Mouse (Mus musculus) CH12F3 (cell line): Measurements from ENCODE around the gene Wfdc12.

ENCODE experiments used
- in situ Hi-C: fragments of 300-500 bp; cut with MboI; formaldehyde crosslinking; loops from 2 replicates; pipeline ENCODE4 v1.14.3; 2020; ENCODE audit warnings: low sequenced_read_pairs

Gene Wfdc12

DNA sequence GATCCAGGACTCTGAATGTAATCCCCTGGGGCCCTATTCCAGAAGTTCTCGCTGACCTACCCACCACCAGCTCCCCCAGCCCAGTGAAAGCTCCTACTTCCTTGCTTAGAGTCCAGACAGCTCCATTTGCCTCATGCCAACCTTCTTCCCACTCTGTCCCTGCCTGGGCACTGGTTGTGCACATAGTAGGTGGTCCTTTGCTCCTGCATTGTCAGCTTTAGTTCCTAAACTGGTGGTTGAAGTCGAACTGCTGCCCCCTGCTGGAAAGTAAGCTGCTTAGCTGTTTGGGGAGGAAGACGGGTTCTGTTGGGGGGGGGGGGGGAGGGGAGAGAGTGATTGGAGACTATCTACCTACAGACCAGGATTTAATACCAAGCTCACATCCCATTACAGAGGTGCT, 10.3 kb downstream of the Wfdc12 start:
- in situ Hi-C loops, result no loop called here

DNA sequence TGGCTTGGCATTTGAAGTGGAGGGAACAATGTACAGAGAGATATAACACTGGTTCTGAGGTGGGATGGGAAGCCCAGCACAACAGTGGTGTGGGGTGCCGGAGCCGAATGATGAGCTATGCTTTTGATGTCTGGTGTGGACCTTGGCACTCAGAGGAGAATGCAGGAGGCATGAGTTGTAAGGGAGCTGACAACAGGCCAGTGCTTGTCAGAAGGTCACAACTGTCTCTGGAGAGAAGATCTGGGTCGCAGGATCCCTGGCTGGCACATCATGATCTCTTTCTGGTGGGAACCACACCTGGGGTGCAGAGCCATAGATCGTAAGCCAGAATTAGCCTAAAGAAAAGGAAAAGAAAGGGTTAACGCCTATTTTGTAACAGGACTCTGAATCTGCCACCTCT, 12.6 kb downstream of the Wfdc12 start:
- in situ Hi-C loops, result no loop called here

DNA sequence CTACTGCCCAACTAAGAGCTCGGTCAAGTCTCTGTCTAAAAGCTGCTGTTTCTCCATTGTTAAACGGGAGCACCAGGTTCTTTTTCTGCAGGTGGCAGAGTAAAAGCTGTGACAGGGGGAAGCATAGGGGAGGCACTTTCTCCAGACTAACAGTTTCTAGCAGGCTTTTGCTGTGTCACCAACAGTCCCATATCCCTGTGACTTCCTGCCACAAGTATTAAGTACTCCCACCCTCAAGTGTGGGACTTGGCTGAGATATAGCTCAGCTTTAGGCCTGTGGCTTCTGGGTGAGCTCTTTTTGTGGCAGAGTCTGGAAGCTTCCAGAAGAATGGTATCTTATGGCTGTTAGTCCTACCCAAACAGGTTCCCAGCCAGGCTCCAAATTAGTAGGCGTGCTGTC, 14.6 kb downstream of the Wfdc12 start:
- in situ Hi-C loops, result no loop called here

DNA sequence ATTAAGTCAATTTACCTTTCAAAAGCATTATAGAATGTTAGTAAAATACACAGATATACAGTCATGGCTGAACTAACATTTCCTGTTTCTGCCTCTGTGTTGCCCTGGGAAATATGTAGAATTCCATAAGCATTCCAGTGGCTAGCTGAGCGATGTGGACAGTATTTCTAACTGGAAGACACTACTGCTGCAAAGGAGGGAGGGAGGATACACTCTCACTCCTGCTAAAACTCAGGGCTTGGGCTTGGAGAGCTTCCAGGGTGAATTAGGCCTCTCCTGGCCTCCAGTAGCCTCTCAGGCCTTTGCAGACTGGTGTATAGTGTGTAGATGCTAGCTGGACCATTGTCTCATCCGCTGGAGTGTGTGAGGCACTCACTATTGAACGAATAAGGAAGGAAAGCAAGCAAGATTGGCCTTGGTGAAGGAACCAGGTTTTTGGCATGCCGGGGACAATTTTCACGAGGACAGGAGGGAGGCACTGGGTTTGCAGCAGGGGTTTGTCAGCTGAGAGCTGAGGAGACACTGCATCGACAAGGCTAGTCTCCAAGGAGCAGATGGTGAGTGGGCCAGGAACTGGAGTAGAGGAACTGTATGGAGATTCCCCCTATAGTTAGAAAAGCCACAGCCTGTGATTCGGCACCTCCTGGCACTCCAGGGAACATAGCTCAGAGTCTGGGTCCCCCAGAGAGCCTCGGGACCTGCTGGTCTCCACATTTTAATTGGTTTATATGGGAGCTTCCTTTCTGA, 15.6 kb downstream of the Wfdc12 start:
- in situ Hi-C loops, result no loop called here

DNA sequence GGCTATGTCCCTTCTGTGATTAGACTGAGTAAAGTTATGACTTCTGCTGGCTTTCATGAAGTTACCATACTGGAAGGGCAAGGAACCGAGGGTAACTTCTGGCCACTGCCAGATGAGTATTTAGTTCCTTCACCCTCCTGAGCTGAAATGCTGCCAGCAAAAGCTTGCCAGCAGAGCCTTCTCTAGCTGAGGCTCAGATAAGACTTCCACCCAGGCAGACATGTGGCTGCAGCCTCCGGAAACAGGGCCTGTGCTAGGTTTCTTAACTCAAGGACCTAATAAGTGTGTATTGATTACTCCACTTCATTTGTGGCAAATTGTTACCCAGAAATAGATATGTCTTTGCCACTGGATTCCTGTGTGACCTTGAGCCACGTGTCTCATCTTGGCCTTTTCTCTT, 17.0 kb downstream of the Wfdc12 start:
- in situ Hi-C loops, result no loop called here

DNA sequence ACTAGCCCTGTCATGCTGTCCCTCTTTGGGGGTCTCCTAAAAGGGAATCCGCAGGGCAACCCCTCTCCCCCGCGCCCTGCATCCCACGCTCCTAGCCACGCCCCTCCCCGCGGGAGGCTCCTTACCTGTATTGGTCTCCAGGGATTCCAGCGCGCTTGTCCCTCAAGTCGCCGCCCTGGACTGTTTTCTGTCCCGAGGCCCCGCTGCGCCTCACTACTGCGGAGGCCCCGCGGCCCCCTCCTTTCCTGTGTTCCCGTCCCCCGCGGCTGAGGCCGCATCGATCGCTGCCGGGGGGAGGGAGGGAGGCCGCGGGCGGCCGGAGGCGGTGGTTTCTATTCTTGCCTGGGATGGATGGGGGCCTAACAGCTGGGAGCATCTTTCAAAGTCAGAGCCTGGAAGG, 19.5 kb downstream of the Wfdc12 start, which contains the start of gene Kcns1:
Gene Kcns1, minus strand, starts transcription at position 212 of the 400 bp plus-strand sequence.
- in situ Hi-C loops, result no loop called here

DNA sequence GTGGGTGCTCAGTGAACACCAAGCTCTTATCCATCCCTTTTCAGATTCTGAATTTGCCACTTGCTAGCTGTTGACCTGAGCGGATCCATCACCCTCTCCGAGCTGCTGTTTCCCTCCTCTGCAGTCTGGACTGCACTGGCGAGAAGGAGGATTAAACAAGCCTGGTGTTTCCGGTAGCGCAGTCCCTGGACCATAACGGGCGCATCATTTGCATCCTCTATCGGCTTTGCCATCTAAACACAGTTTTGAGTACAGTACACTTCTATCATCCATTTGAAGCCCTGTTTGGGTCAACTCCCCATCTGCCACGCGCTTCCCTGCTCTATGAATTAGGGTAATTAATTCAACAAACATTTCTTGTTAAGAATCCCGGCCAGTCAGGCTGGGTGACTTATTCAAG, 20.1 kb downstream of the Wfdc12 start:
- in situ Hi-C loops, result no loop called here

DNA sequence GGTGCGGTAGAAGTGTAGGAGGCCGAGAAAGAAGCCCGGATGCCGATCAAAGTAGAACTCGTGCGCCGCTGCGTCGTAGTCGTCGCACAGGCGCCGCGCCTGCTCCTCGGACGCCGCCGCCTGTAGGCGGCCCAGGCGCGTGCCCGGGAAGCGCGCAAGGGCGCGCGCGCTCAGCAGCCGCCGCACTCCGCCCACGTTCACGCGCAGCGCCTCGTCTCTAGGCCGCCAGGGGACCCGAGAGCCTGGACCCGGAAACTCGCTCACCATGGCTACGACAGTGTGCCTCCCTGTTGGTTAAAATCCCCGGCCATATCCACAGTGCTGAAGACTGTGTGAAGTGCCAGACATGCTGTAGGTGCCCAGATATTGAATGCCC, 21.8 kb downstream of the Wfdc12 start:
- in situ Hi-C loops, result no loop called here

DNA sequence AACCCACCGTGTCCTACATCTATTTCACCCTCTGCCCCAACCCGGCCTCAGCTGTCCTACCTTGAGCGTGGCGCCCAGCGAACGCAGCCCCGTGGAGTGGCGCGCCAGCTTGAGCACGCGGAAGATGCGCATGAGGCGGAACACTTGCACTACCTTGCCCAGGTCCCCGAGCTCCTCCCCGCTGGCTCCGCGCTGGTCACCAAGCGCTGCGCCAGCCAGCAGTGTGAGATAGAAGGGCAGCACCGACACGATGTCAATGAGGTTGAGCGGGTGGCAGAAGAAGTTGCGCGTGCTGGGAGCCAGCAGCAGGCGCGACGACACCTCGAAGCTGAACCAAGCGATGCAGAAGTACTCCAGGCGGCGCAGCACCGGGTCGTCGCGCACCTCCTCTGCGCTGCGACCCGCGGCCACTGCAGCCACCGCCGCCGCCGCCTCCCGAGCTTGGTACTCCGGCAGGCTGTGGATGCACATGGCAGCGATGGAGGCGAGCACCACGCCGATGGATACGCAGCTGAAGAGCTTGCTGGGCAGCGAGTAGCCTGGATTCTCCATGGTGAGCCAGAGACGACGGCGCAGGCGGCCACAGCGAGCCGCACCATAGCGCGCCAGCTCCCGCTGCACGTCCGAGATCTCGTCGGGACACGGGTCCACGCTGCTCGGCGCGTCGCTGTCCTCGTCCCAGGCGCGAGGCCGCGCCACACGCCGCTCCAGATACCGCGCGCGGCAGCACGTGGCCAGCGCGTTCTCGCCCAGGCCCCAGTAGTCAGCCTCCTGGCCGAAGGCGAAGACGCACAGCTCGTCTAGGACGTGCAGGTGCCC, 22.4 kb downstream of the Wfdc12 start:
- in situ Hi-C loops, result no loop called here

DNA sequence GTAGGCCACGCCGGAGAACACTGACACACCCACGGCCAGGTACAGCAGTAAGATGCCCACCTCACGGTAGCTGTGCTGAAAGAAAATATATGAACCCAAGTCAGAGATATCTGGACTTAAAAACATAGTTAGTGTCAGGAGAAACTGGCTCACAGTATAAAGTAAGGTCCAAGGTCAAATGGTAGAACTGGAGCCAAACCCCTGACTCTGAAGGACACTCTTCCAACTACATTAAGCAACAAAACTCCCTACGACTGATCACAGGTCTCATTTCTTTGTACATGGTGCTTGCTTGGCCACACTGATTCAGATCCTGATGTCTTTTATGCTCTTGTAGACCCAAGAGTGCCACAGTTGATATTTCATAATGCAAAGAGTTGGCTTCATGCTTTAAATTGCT, 25.5 kb downstream of the Wfdc12 start:
- in situ Hi-C loops, result no loop called here

DNA sequence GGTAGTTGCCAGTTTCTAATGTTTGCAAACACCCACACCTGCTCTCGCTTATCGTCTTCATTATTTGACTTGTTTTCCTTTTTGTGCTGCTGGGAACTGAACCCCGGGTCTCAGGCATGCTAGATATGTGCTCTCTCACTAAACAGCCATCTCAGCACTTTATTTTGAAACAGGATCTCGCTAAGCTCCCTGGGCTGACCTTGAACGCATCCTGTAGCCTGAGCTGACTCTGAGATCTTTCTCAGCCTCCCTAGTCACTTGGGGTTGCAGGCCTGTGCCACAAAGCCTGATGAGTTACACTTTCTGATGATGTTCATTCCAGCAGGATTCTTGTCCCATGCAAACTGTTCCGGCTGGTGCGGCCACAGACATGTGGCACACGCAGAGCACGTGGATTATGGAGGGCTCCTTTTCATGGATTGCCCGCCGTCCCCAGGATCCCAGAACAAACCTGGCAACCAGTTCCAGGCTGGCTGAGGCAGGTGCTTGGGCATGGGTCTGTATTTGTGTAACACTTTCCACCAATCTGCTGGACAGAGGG, 28.8 kb downstream of the Wfdc12 start:
- in situ Hi-C loops, result no loop called here

DNA sequence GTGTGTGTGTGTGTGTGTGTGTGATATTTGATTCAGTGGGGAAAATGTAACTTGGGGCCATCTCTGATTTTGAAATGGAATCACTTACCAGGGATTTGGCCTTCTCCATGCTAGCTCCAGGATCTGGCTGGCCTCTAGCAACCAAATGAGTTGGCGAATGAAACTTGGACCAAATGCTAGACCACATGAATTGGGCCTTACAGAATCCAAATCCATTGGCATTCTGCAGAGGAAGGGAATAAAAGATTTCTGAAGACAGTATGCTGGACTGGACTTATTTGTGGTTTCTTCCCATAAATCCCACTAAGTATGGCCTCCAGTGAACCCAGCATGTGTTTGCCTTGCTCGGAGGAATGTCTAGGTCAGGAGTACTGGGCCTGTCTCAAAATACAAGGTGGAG, 31.6 kb downstream of the Wfdc12 start:
- in situ Hi-C loops, result no loop called here

DNA sequence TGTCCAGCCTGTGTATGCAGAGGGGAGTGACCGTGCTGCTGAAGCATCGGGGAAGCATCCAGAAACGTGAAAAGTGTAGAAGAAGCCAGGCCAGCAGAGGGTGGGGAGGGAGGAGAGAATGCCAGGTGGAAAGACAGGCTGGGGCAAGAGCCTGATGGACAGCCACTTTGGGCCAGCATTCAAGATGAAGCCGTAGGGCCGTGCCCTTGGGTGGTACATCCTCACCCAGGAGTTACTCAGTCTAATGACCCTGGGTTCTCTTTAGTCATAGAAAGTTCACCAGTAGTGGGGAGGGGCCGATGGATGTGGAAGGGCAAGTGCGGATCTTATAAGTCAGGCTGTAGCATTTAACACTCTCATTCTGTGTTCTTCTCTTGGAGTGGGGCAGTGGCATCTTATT, 34.2 kb downstream of the Wfdc12 start:
- in situ Hi-C loops, result no loop called here

DNA sequence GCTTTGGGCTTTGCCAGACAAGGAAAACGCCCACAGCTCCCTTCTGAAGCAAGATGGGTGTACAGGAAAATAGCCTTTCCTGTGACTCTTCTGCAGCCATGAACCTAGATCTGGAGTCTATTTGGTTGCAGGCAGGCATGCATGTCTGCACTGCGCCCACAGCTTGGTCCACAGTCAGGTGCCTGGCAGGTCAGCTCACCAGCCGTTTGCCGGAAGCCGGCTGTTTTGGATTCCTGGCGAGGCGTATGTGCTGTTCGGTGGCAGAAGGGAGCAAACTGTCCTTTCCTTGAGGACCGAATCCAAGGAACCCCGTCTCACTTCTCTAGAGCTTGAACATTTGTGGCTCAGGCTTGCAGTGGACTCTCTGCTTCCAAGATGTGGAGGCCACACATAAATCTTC, 36.4 kb downstream of the Wfdc12 start:
- in situ Hi-C loops, result no loop called here

DNA sequence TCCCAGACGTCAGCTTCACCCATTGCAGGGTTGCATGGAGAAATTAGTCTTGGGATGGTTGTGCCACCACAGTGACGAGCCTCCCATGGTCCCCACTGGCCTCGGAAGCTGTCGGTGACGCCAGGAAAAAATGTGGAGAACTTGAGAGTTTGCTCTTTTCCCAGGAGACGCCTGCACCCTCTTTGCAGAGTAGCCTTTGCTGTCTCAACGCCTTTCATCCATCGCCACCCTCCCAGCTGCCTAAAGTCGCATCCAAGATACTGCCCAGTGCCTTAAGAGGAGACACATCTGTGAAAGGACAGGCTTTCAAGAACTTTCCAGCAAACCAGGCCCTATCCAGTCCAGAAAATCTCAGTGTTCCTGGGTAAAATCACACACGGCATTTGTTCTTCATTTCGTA, 38.1 kb downstream of the Wfdc12 start:
- in situ Hi-C loops, result no loop called here

DNA sequence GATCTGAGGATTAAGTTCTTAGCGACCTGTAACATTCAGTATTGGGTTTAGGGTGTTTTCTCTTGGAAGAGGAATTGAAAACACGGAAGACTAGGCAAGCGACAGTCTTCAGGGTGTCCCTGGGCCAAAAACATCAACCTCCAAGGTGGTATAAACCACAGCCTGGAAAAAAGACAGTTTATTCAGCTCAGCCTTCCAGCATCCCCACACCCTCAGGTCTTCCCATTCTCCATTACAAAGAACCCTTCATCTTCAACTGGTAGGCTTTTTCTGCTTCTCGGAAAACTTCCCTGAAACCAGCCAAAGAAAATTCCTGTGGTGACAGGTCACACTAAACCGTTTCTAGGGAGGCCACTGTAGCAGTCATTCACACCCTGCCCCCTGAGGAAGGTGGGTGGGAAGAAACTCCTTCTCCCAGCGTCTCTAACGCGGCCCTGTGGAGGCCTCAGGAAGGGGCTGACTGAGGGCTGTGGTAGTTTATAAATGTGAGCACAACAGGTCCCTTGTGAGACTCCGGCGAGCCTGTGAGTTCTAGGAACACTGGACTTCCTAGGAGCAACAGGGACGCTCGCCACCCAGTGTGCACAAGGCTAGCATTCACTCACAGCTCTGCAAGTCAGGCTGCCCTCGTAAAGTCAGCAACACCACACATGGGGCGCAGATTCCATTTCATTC, 40.2 kb downstream of the Wfdc12 start:
- in situ Hi-C loops, result no loop called here

DNA sequence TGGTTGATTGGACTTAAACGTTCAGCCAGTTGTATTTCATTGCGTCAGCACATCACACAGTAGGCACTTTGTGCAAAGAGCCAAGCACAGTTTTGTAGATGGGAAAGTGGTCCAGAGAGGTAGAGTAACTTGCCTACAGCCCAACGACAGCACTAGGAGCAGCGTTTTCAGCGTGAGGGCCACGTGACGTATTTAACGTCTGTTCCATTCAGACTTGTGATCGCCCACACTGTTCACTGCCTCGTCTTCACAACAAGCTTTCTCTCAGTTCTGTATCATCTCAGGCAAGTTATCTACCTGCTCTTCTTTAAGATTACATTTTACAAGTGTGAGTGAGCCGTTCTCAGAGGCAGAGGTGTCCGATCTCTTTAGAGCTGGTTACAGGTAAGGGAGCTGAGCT, 43.9 kb downstream of the Wfdc12 start:
- in situ Hi-C loops, result no loop called here

DNA sequence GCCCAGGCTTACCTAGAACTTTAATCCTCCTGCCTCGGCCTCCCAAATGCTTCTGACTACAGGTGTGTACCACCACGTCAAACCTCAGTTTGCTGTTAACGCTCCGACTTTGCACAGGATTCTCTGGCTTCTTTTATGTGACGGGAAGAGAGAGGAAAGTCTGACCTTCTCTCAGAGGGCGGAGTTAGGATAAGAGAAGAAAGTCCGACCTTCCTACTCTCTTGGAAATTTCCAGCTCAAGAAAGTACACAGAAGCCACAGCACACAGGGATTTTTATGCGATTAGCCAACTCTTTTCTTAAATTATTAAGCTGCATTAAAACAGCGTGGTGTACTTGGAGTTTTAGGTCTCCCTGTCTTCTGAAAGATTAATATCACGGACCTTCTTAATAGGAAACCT, 45.9 kb downstream of the Wfdc12 start:
- in situ Hi-C loops, result no loop called here

DNA sequence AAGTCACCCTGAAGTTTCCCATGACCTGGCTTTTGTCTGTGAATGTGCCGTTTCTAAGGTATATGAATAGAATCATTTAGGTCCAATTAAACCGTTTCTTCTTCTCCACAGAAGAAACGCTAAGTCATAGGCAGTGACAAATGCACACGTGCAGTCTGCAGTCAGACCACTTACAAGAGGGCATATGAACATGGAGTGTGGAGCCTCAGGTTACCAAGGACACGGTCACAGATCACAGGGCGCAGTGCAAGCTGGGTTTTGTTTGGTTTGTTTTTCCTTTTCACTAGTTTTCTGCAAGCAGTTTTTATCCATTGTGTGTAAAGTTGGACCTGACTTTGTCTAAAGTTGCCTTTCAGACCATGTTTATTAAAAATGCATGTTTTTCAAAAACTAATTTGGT, 46.4 kb downstream of the Wfdc12 start:
- in situ Hi-C loops, result no loop called here

DNA sequence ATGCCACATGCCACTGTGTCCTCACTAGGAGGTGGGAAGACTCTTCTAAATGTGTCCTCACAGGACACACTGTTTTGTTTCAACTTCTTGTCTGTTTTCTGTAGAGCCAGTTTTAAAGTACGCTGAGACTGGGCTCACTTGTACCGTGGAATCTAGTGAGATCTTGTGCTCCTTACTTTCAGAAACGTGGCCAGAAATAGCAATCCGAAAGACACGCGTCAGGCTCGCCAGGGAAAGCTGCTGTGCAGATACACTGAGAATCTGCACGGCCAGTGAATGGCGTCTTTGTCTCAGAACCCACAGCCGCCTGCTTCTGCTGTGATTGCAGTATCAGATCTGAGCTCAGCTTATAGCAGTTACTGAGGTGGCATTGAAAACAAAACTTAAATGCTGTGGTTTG, 48.4 kb downstream of the Wfdc12 start:
- in situ Hi-C loops, result no loop called here
